Mouse (Mus musculus): Measurements from ENCODE around the gene 4930505A04Rik. TPM values are rescaled to one million over a fixed set of nuclear protein-coding genes. Genes with fewer than 3 reads are reported as not detected.

Gene 4930505A04Rik
- polyA plus RNA-seq (2017; shearing (Covaris generic)) = not detected

DNA sequence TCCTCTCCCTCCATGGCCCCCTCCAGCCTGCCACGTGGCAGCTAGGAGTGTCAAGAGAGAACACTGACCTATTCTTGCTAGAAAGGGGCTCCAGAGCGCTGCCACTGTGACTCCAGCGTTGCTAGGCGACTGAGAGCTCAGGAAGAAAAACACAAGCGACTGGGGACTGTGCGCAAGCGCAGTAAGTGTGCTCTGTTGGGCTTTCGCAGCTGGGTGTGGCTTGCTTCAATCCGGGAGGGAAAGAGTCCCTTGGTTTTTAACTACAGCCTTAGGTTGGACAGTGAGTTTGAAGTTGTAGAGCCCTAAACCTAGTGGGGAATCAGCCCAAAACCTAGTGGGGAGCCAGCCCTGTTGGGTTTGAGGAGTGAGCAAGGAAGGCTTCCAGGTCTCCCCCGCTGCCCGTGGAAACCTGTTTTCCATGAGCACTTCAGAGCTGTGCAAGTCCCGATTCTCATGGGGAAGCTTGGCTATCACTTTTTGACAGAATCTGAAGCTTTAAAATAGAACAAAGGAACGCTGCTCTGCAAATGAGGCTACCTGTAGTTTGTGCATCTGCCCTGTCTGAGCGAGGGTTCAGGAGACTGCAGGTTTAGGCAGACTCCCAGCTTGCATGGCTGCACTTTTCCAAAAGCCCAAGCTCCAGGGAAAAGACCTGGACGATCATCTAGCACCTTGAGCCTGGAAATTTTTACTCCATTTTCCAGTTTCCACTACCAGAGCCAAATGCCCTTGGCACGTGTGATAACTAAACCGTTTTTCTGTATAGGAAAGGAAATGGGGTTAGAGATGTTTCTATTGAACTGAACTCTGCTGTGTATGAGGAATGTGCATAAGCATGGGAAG is at the start of gene 4930505A04Rik:
4930505A04Rik (minus strand) TSS at position 77 of the 843 bp plus-strand sequence.

Other genes with a start within 250 kb of the 4930505A04Rik start
- 83.8 TPM for gene Sptbn1, start 203.7 kb downstream of the 4930505A04Rik start, polyA plus RNA-seq (2017; shearing (Covaris generic))
- 0.74 TPM for gene Acyp2, start 177.8 kb upstream of the 4930505A04Rik start, polyA plus RNA-seq (2017; shearing (Covaris generic))

Data from effector memory CD4-positive, alpha-beta T cell, adult 5 months (primary cell).